Mouse (Mus musculus): ENCODE results near the gene Cxcr5. TPM values are rescaled to one million over a fixed set of nuclear protein-coding genes. Genes with fewer than 3 reads are reported as not detected.

The Cxcr5 gene
- polyA plus RNA-seq, 1 experiment from 2014 or later = not detected

DNA sequence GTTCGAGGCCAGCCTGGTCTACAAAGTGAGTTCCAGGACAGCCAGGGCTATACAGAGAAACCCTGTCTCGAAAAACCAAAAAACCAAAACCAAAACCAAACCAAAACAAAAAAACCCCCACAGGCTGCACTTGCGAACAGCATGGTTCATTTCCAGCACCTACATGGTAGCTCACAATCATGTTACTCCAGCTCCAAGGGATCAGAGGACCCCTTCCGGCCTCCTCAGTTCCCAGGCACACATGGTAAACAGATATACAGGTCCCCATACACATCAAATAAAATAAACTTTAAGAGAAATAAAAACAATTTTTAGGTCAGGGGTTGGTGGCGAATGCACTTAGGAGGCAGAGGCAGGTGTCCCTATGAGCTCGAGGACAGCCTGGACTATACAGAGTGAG lies 41.1 kb upstream of the Cxcr5 start:
- peaks cover 9% of the 10 kb centered on the region for H3K36me3 ChIP-seq (ENCODE audit: control insufficient read depth, insufficient read depth, low read length)
- ATAC-seq (ENCODE audit: low FRiP score, low TSS enrichment) = no peak
- peak overlapping the region; percentile 100 for H3K4me3 ChIP-seq (ENCODE audit: low read length)
- H3K4me2 ChIP-seq (replicated peaks; ENCODE audit: low read depth, low read length) = peak overlapping the region; percentile 61
- peaks cover 36% of the 10 kb centered on the region for H3K4me1 ChIP-seq (ENCODE audit: control insufficient read depth, insufficient read depth, low read length)
- H3K9ac ChIP-seq (ENCODE audit: low read depth, low read length) = peak overlapping the region; percentile 100; the same call in 1 of the 2 replicates
- H3K9me3 ChIP-seq (ENCODE audit: control insufficient read depth, low read length) = no peaks in the 10 kb centered on the region
- H3K27ac ChIP-seq (ENCODE audit: low read depth, low read length) = peak overlapping the region; percentile 74; the same call in 1 of the 2 replicates
- H3K27me3 ChIP-seq (ENCODE audit: control insufficient read depth, insufficient read depth, low read length) = no peaks in the 10 kb centered on the region
- 66% methylated on average over 6 of the region's 6 CpGs for WGBS

DNA sequence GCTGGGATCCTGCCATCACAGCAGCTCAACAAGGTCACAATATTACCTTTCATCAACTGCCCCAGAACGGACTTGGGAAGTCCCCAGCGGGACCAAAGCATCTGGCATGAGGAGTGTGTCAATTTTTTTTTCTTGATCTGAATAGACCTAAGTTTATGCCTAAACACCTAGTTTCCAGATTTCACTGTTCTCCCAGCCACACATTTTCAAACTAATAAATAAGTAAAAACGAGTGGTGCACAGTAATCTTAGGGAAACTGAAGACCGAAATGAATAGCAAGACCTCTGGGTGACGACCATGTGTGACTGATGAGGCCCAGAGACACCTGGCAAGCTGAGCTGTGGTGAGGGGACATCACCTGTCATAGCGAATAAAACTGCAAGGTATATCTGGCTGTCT lies 39.1 kb upstream of the Cxcr5 start:
- WGBS = 79% methylated on average over 6 of the region's 6 CpGs
- H3K9ac ChIP-seq (ENCODE audit: low read depth, low read length) = no peak overlapping the region
- peaks cover 26% of the 10 kb centered on the region for H3K4me1 ChIP-seq (ENCODE audit: control insufficient read depth, insufficient read depth, low read length)
- no peak overlapping the region for H3K27ac ChIP-seq (ENCODE audit: low read depth, low read length)
- H3K4me3 ChIP-seq (ENCODE audit: low read length) = no peak overlapping the region
- no peak overlapping the region for H3K4me2 ChIP-seq (replicated peaks; ENCODE audit: low read depth, low read length)
- no peak for ATAC-seq (ENCODE audit: low FRiP score, low TSS enrichment)
- H3K36me3 ChIP-seq (ENCODE audit: control insufficient read depth, insufficient read depth, low read length) = no peaks in the 10 kb centered on the region; the same call in 1 of the 2 replicates
- no peaks in the 10 kb centered on the region for H3K9me3 ChIP-seq (ENCODE audit: control insufficient read depth, low read length)
- H3K27me3 ChIP-seq (ENCODE audit: control insufficient read depth, insufficient read depth, low read length) = no peaks in the 10 kb centered on the region

DNA sequence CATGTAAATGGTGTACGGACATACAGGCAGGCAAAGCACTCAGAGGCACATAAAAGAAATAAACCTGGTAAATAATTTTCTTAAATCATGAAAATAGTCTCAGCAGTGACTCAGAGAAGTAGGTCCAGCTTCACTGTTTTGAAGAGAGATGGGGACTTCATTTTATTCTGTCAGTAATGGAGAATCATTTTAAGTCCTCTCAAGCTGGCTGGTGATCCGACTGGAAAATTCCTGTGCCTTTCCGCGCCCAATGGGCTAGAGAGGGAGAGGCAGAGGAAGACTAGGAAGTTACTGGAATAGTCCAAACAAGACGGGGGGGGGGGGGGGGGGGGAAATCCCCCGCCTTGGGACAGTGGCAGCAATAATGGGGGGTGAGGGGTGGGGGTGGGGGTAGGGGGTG lies 37.9 kb upstream of the Cxcr5 start:
- Histone ChIP-seq H3K4me3 (ENCODE audit: low read length) (no peak overlapping the region; the same call in 1 of the 2 replicates), H3K27ac (ENCODE audit: low read depth, low read length) (peak overlapping the region; percentile 83), H3K27me3 (ENCODE audit: control insufficient read depth, insufficient read depth, low read length) (no peaks in the 10 kb centered on the region), H3K36me3 (ENCODE audit: control insufficient read depth, insufficient read depth, low read length) (no peaks in the 10 kb centered on the region; the same call in 1 of the 2 replicates), H3K9ac (ENCODE audit: low read depth, low read length) (no peak overlapping the region; the same call in 1 of the 2 replicates), H3K4me1 (ENCODE audit: control insufficient read depth, insufficient read depth, low read length) (peaks cover 26% of the 10 kb centered on the region), H3K9me3 (ENCODE audit: control insufficient read depth, low read length) (no peaks in the 10 kb centered on the region), H3K4me2 (replicated peaks; ENCODE audit: low read depth, low read length) (peak overlapping the region; percentile 35)
- ATAC-seq (ENCODE audit: low FRiP score, low TSS enrichment) = no peak
- 30% methylated on average over 4 of the region's 6 CpGs for WGBS

DNA sequence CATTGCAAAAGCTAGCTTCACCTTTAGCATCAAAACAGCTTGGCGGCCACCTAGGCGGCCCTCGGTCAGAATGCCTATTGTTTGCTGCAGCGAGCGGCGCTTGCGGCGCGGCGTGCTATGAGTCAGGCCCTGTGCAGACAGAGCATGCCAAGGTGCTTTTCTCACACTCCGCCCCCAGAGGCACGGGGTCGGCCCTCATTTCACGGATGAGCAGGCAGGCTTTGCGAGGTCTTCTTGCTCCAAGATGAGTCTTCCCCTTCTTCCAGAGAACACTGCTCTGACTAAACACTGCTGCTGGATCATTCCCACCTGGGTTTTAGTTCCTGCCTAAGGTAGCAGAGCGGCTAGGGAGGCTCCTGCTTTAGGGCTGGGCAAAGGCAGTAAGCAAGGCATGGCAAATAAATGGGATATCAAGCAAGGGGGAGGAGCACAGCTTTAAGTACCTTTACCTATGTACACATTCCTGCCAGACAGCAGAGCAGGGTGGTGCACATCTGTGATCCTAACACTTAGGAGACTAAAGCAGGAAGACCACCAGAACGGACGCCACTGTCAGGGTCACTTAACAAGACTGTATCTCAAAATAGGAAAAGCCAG lies 37.3 kb upstream of the Cxcr5 start:
- peak overlapping the region; percentile 83 for H3K27ac ChIP-seq (ENCODE audit: low read depth, low read length)

DNA sequence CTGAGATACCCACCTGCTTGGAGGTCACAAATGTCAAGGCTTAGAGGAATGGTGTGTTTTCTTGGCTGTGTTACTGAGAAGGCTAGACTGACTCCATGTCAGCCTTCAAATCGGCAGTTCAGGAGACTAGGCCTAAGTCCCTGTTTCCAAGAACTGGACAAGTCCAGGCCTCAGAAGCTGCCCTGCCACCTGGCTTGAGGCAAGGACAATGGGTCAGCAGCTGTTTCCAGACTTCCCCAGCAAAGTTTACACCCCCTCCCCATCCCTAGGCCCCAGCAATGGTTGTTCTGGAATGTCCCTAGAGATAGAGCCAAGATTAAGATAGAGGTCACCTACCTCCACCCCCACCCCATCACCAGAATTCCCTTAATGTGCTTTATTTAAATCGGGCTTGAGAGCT lies 36.1 kb upstream of the Cxcr5 start:
- no peak for ATAC-seq (ENCODE audit: low FRiP score, low TSS enrichment)
- H3K4me2 ChIP-seq (replicated peaks; ENCODE audit: low read depth, low read length) = no peak overlapping the region
- 85% methylated on average over 2 of the region's 2 CpGs for WGBS
- H3K9ac ChIP-seq (ENCODE audit: low read depth, low read length) = no peak overlapping the region
- no peaks in the 10 kb centered on the region for H3K9me3 ChIP-seq (ENCODE audit: control insufficient read depth, low read length)
- no peaks in the 10 kb centered on the region for H3K27me3 ChIP-seq (ENCODE audit: control insufficient read depth, insufficient read depth, low read length)
- H3K4me3 ChIP-seq (ENCODE audit: low read length) = no peak overlapping the region
- peaks cover 21% of the 10 kb centered on the region for H3K4me1 ChIP-seq (ENCODE audit: control insufficient read depth, insufficient read depth, low read length)
- H3K27ac ChIP-seq (ENCODE audit: low read depth, low read length) = no peak overlapping the region
- H3K36me3 ChIP-seq (ENCODE audit: control insufficient read depth, insufficient read depth, low read length) = no peaks in the 10 kb centered on the region; the same call in 1 of the 2 replicates

More for the DNA sequence above, 37.3 kb upstream of the Cxcr5 start:
- no peak overlapping the region for H3K4me3 ChIP-seq (ENCODE audit: low read length)
- WGBS = 3% methylated on average over 18 of the region's 18 CpGs
- H3K9ac ChIP-seq (ENCODE audit: low read depth, low read length) = peak overlapping the region; percentile 2
- ATAC-seq (ENCODE audit: low FRiP score, low TSS enrichment) = peak; percentile 78
- peaks cover 26% of the 10 kb centered on the region for H3K4me1 ChIP-seq (ENCODE audit: control insufficient read depth, insufficient read depth, low read length)
- no peaks in the 10 kb centered on the region for H3K27me3 ChIP-seq (ENCODE audit: control insufficient read depth, insufficient read depth, low read length)
- H3K36me3 ChIP-seq (ENCODE audit: control insufficient read depth, insufficient read depth, low read length) = no peaks in the 10 kb centered on the region; the same call in 1 of the 2 replicates
- H3K9me3 ChIP-seq (ENCODE audit: control insufficient read depth, low read length) = no peaks in the 10 kb centered on the region
- peak overlapping the region; percentile 35 for H3K4me2 ChIP-seq (replicated peaks; ENCODE audit: low read depth, low read length)

DNA sequence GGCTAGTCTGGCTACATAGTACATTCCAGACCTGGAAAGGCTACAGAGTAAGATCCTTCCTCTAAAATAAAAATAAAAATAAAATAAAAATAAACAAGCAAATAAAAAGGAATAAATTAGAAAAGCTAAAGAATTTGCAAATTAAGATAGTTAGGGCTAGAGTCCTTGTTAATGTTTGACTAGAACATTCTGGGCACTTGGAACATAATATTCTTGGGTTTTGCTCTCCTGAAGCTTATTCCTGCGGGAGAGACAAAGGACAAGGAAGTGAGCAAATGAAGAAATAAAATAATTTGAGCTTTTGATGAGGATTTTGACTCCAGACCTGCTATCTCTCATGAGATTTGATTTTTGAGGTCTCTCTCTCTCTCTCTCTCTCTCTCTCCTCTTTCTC lies 33.9 kb upstream of the Cxcr5 start:
- H3K9me3 ChIP-seq (ENCODE audit: control insufficient read depth, low read length) = no peaks in the 10 kb centered on the region
- H3K9ac ChIP-seq (ENCODE audit: low read depth, low read length) = no peak overlapping the region
- H3K36me3 ChIP-seq (ENCODE audit: control insufficient read depth, insufficient read depth, low read length) = no peaks in the 10 kb centered on the region
- H3K4me2 ChIP-seq (replicated peaks; ENCODE audit: low read depth, low read length) = no peak overlapping the region
- peaks cover 20% of the 10 kb centered on the region for H3K4me1 ChIP-seq (ENCODE audit: control insufficient read depth, insufficient read depth, low read length)
- H3K27me3 ChIP-seq (ENCODE audit: control insufficient read depth, insufficient read depth, low read length) = no peaks in the 10 kb centered on the region
- ATAC-seq (ENCODE audit: low FRiP score, low TSS enrichment) = no peak
- H3K4me3 ChIP-seq (ENCODE audit: low read length) = no peak overlapping the region
- no peak overlapping the region for H3K27ac ChIP-seq (ENCODE audit: low read depth, low read length)
- 84% methylated on average over 1 of the region's 1 CpGs for WGBS

DNA sequence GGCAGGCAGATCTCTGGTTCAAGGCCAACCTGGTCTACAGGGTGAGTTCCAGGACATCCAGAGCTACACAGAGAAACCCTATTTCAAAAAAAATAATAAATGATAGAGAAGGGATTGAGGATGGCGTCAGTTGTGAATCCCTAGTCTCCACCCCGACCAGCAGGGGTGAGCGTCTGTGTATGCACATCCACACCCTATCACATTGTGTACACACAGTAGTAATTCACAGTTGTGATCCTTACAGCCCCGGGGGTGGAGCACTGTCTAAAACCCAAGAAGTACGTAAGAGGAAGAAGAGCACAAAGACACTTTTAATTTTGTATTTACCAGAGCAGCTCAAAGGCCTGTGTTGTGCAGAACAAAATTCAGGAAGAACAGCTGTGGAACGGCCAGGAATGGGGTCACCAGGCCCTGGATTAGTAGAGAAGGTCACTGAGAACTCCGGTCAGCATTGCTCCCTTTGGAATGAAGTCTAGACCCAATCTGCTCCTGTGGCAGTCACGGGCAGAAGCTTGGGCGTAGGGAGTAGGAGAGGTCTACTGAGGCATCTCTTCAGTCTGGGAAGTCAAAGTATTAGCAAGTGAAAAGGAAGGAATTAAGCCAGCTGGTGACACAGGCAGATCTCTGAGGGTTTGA lies 33.3 kb upstream of the Cxcr5 start:
- Histone ChIP-seq H3K4me2 (replicated peaks; ENCODE audit: low read depth, low read length) (no peak overlapping the region), H3K36me3 (ENCODE audit: control insufficient read depth, insufficient read depth, low read length) (no peaks in the 10 kb centered on the region), H3K4me3 (ENCODE audit: low read length) (no peak overlapping the region), H3K27ac (ENCODE audit: low read depth, low read length) (no peak overlapping the region), H3K9me3 (ENCODE audit: control insufficient read depth, low read length) (no peaks in the 10 kb centered on the region), H3K9ac (ENCODE audit: low read depth, low read length) (no peak overlapping the region), H3K4me1 (ENCODE audit: control insufficient read depth, insufficient read depth, low read length) (peaks cover 18% of the 10 kb centered on the region), H3K27me3 (ENCODE audit: control insufficient read depth, insufficient read depth, low read length) (no peaks in the 10 kb centered on the region)
- 83% methylated on average over 9 of the region's 9 CpGs for WGBS
- no peak for ATAC-seq (ENCODE audit: low FRiP score, low TSS enrichment)

DNA sequence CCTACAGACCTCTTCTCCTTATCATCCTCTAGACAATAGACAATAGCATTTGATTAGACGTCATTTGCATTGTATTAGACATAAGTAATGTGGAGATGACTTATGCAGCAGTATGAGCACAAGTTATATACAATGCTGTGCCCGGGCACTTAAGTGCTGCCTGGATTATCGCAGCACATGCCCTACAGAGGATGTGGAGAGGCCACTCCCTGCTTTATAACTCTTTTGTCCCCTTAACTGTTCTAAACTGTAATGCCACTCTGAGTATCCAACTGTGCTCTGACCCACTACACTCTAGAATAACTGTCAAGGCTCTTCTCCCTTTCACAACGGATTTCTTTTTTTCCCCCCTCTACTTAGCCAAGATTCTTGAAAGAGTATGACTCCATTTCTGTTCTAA lies 32.2 kb upstream of the Cxcr5 start:
- no peaks in the 10 kb centered on the region for H3K36me3 ChIP-seq (ENCODE audit: control insufficient read depth, insufficient read depth, low read length)
- H3K9ac ChIP-seq (ENCODE audit: low read depth, low read length) = no peak overlapping the region
- 86% methylated on average over 4 of the region's 4 CpGs for WGBS
- no peak overlapping the region for H3K4me3 ChIP-seq (ENCODE audit: low read length)
- no peak overlapping the region for H3K4me2 ChIP-seq (replicated peaks; ENCODE audit: low read depth, low read length)
- H3K4me1 ChIP-seq (ENCODE audit: control insufficient read depth, insufficient read depth, low read length) = peaks cover 7% of the 10 kb centered on the region; the same call in 1 of the 2 replicates
- ATAC-seq (ENCODE audit: low FRiP score, low TSS enrichment) = no peak
- H3K27ac ChIP-seq (ENCODE audit: low read depth, low read length) = no peak overlapping the region
- no peaks in the 10 kb centered on the region for H3K27me3 ChIP-seq (ENCODE audit: control insufficient read depth, insufficient read depth, low read length)
- no peaks in the 10 kb centered on the region for H3K9me3 ChIP-seq (ENCODE audit: control insufficient read depth, low read length)

DNA sequence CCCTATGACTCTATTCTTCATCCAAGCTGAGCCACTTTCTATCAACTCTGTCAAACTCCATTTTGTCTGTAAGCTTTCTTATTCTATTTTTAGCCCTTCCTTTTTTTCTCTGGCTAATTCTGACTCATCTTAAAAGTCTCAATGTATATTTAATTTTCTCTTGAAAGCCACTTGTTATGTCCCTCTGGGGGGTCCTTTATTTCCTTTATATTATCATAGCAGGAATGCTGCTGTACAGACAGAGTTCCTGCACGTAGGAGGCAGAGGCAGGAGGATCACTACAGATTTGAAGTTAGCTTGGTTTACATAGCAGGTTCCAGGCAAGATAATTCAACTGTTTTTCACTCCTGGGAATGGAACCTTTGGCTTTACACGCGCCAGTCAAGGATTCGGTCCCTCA lies 31.5 kb upstream of the Cxcr5 start:
- Histone ChIP-seq H3K4me3 (ENCODE audit: low read length) (no peak overlapping the region), H3K9ac (ENCODE audit: low read depth, low read length) (no peak overlapping the region), H3K4me2 (replicated peaks; ENCODE audit: low read depth, low read length) (no peak overlapping the region), H3K36me3 (ENCODE audit: control insufficient read depth, insufficient read depth, low read length) (no peaks in the 10 kb centered on the region), H3K9me3 (ENCODE audit: control insufficient read depth, low read length) (no peaks in the 10 kb centered on the region), H3K4me1 (ENCODE audit: control insufficient read depth, insufficient read depth, low read length) (peaks cover under 1% of the 10 kb centered on the region; the same call in 1 of the 2 replicates), H3K27me3 (ENCODE audit: control insufficient read depth, insufficient read depth, low read length) (no peaks in the 10 kb centered on the region), H3K27ac (ENCODE audit: low read depth, low read length) (no peak overlapping the region)
- ATAC-seq (ENCODE audit: low FRiP score, low TSS enrichment) = no peak
- 82% methylated on average over 4 of the region's 4 CpGs for WGBS

Data from kidney, embryonic 14.5 days (tissue).